Mouse (Mus musculus): ENCODE data around the gene Map3k4. TPM values are rescaled to one million over a fixed set of nuclear protein-coding genes. Genes with fewer than 3 reads are reported as not detected.

The Map3k4 gene
- polyA plus RNA-seq (2012; ENCODE audit: insufficient read depth, insufficient read length, missing spikeins): 7.4 and 11.4 TPM in 2 replicates

- peak within 1 kb of the TSS; percentile 72 for H3K4me3 ChIP-seq (ENCODE audit: insufficient read depth, low read depth, low read length)
- H3K4me1 ChIP-seq (ENCODE audit: control insufficient read depth, insufficient read depth, insufficient read length, low read length): peaks cover 5% of the 10 kb centered on the region
- H3K27ac ChIP-seq (replicated peaks; ENCODE audit: low read depth, low read length): peak within 1 kb of the TSS; percentile 70
Observed at GRCm38 (mm10) chr17:12318663-12319201, at the start of gene Map3k4. Gene Map3k4 (minus strand): TSS chr17:12318796.

GRCm38 (mm10) chr17:12367373-12367930 is 48.9 kb upstream of the Map3k4 start:
- no peaks in the 10 kb centered on the region for H3K4me1 ChIP-seq (ENCODE audit: control insufficient read depth, insufficient read depth, insufficient read length, low read length)
- no peak overlapping the region for H3K27ac ChIP-seq (replicated peaks; ENCODE audit: low read depth, low read length)
- H3K4me3 ChIP-seq (ENCODE audit: insufficient read depth, low read depth, low read length): no peak overlapping the region

GRCm38 (mm10) chr17:12364426-12364735 is 45.8 kb upstream of the Map3k4 start:
- Histone ChIP-seq H3K27ac (replicated peaks; ENCODE audit: low read depth, low read length) (no peak overlapping the region), H3K4me3 (ENCODE audit: insufficient read depth, low read depth, low read length) (no peak overlapping the region), H3K4me1 (ENCODE audit: control insufficient read depth, insufficient read depth, insufficient read length, low read length) (no peaks in the 10 kb centered on the region)

- Histone ChIP-seq H3K4me3 (ENCODE audit: insufficient read depth, low read depth, low read length) (no peak overlapping the region), H3K4me1 (ENCODE audit: control insufficient read depth, insufficient read depth, insufficient read length, low read length) (no peaks in the 10 kb centered on the region), H3K27ac (replicated peaks; ENCODE audit: low read depth, low read length) (no peak overlapping the region)
Observed at GRCm38 (mm10) chr17:12363601-12364425, 45.2 kb upstream of the Map3k4 start.

GRCm38 (mm10) chr17:12359876-12360275 is 41.3 kb upstream of the Map3k4 start:
- H3K27ac ChIP-seq (replicated peaks; ENCODE audit: low read depth, low read length): no peak overlapping the region
- no peaks in the 10 kb centered on the region for H3K4me1 ChIP-seq (ENCODE audit: control insufficient read depth, insufficient read depth, insufficient read length, low read length)
- H3K4me3 ChIP-seq (ENCODE audit: insufficient read depth, low read depth, low read length): no peak overlapping the region

GRCm38 (mm10) chr17:12352781-12353180 is 34.2 kb upstream of the Map3k4 start:
- H3K27ac ChIP-seq (replicated peaks; ENCODE audit: low read depth, low read length): no peak overlapping the region
- H3K4me3 ChIP-seq (ENCODE audit: insufficient read depth, low read depth, low read length): no peak overlapping the region
- H3K4me1 ChIP-seq (ENCODE audit: control insufficient read depth, insufficient read depth, insufficient read length, low read length): no peaks in the 10 kb centered on the region

- Histone ChIP-seq H3K27ac (replicated peaks; ENCODE audit: low read depth, low read length) (no peak overlapping the region), H3K4me1 (ENCODE audit: control insufficient read depth, insufficient read depth, insufficient read length, low read length) (no peaks in the 10 kb centered on the region), H3K4me3 (ENCODE audit: insufficient read depth, low read depth, low read length) (no peak overlapping the region)
Observed at GRCm38 (mm10) chr17:12351564-12351963, 33.0 kb upstream of the Map3k4 start.

GRCm38 (mm10) chr17:12347462-12347861 is 28.9 kb upstream of the Map3k4 start:
- H3K4me1 ChIP-seq (ENCODE audit: control insufficient read depth, insufficient read depth, insufficient read length, low read length): no peaks in the 10 kb centered on the region
- H3K27ac ChIP-seq (replicated peaks; ENCODE audit: low read depth, low read length): no peak overlapping the region
- H3K4me3 ChIP-seq (ENCODE audit: insufficient read depth, low read depth, low read length): no peak overlapping the region

- Histone ChIP-seq H3K4me1 (ENCODE audit: control insufficient read depth, insufficient read depth, insufficient read length, low read length) (no peaks in the 10 kb centered on the region), H3K27ac (replicated peaks; ENCODE audit: low read depth, low read length) (no peak overlapping the region), H3K4me3 (ENCODE audit: insufficient read depth, low read depth, low read length) (no peak overlapping the region)
Observed at GRCm38 (mm10) chr17:12343702-12344376, 25.2 kb upstream of the Map3k4 start.

GRCm38 (mm10) chr17:12337156-12337555 is 18.6 kb upstream of the Map3k4 start:
- no peaks in the 10 kb centered on the region for H3K4me1 ChIP-seq (ENCODE audit: control insufficient read depth, insufficient read depth, insufficient read length, low read length)
- no peak overlapping the region for H3K27ac ChIP-seq (replicated peaks; ENCODE audit: low read depth, low read length)
- H3K4me3 ChIP-seq (ENCODE audit: insufficient read depth, low read depth, low read length): no peak overlapping the region

GRCm38 (mm10) chr17:12336073-12336868 is 17.7 kb upstream of the Map3k4 start:
- H3K4me3 ChIP-seq (ENCODE audit: insufficient read depth, low read depth, low read length): no peak overlapping the region
- H3K4me1 ChIP-seq (ENCODE audit: control insufficient read depth, insufficient read depth, insufficient read length, low read length): no peaks in the 10 kb centered on the region
- no peak overlapping the region for H3K27ac ChIP-seq (replicated peaks; ENCODE audit: low read depth, low read length)

- no peak overlapping the region for H3K27ac ChIP-seq (replicated peaks; ENCODE audit: low read depth, low read length)
Observed at GRCm38 (mm10) chr17:12335115-12335514, 16.5 kb upstream of the Map3k4 start.

GRCm38 (mm10) chr17:12327847-12328518 is 9.4 kb upstream of the Map3k4 start:
- Histone ChIP-seq H3K4me3 (ENCODE audit: insufficient read depth, low read depth, low read length) (no peak overlapping the region), H3K27ac (replicated peaks; ENCODE audit: low read depth, low read length) (0 out of 2 replicates have a peak overlapping the region, but pooled peaks have one; percentile 1), H3K4me1 (ENCODE audit: control insufficient read depth, insufficient read depth, insufficient read length, low read length) (no peaks in the 10 kb centered on the region; the same call in 1 of the 2 replicates)

More at GRCm38 (mm10) chr17:12335115-12335514, 16.5 kb upstream of the Map3k4 start:
- Histone ChIP-seq H3K4me3 (ENCODE audit: insufficient read depth, low read depth, low read length) (no peak overlapping the region), H3K4me1 (ENCODE audit: control insufficient read depth, insufficient read depth, insufficient read length, low read length) (no peaks in the 10 kb centered on the region)

GRCm38 (mm10) chr17:12319786-12320185 is 1.2 kb upstream of the Map3k4 start:
- Histone ChIP-seq H3K4me3 (ENCODE audit: insufficient read depth, low read depth, low read length) (no peak overlapping the region), H3K27ac (replicated peaks; ENCODE audit: low read depth, low read length) (no peak overlapping the region), H3K4me1 (ENCODE audit: control insufficient read depth, insufficient read depth, insufficient read length, low read length) (peaks cover 5% of the 10 kb centered on the region)
